Mouse (Mus musculus): Measurements from ENCODE around the gene Susd1. TPM values are rescaled to one million over a fixed set of nuclear protein-coding genes. Genes with fewer than 3 reads are reported as not detected.

The Susd1 gene
- polyA plus RNA-seq, 1 experiment: 4.0 TPM

DNA sequence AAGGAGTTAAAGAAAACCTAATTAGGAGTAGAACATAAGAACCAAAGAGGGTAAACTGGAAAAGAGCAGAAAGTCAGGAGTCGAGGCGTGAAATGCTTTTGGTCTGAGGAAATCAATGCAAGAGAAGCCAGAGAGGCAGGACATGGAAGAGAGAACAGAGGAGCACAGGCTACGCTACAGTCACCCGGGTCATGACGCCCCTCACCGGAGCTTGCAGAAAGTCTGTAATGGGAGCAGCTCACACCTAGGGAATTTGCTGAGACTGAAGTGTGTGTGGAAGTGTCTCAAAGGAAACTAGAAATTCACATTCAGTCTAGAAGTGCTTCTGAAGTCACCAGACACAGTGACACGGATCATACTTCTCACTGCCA, 102.0 kb downstream of the Susd1 start:
- DNase-seq: no peak
- no peaks in the 10 kb centered on the region for H3K4me1 ChIP-seq (ENCODE audit: control insufficient read depth, insufficient read depth, low read length)
- 70% methylated on average over 7 of the region's 7 CpGs for WGBS
- H3K27ac ChIP-seq (ENCODE audit: insufficient read depth, low read length): no peak overlapping the region
- TF ChIP-seq POLR2A (IDR thresholded peaks at IDR 0.05; ENCODE audit: borderline replicate concordance, insufficient read depth, low read length) (no peak), CTCF (IDR thresholded peaks at IDR 0.05; ENCODE audit: borderline replicate concordance, insufficient read depth, low read depth, low read length) (no peak)
- H3K27me3 ChIP-seq (ENCODE audit: control insufficient read depth, insufficient read depth, low read length): no peaks in the 10 kb centered on the region
- no peak overlapping the region for H3K4me3 ChIP-seq (replicated peaks; ENCODE audit: insufficient read depth, low read depth, low read length)

GRCm38 (mm10) chr4:59335616-59336438, 102.6 kb downstream of the Susd1 start:
- DNase-seq: no peak
- H3K4me3 ChIP-seq (replicated peaks; ENCODE audit: insufficient read depth, low read depth, low read length): no peak overlapping the region
- WGBS: 53% methylated on average over 9 of the region's 9 CpGs
- TF ChIP-seq CTCF (IDR thresholded peaks at IDR 0.05; ENCODE audit: borderline replicate concordance, insufficient read depth, low read depth, low read length) (no peak), POLR2A (IDR thresholded peaks at IDR 0.05; ENCODE audit: borderline replicate concordance, insufficient read depth, low read length) (no peak)
- no peaks in the 10 kb centered on the region for H3K27me3 ChIP-seq (ENCODE audit: control insufficient read depth, insufficient read depth, low read length)
- no peaks in the 10 kb centered on the region for H3K4me1 ChIP-seq (ENCODE audit: control insufficient read depth, insufficient read depth, low read length)
- H3K27ac ChIP-seq (ENCODE audit: insufficient read depth, low read length): no peak overlapping the region

DNA sequence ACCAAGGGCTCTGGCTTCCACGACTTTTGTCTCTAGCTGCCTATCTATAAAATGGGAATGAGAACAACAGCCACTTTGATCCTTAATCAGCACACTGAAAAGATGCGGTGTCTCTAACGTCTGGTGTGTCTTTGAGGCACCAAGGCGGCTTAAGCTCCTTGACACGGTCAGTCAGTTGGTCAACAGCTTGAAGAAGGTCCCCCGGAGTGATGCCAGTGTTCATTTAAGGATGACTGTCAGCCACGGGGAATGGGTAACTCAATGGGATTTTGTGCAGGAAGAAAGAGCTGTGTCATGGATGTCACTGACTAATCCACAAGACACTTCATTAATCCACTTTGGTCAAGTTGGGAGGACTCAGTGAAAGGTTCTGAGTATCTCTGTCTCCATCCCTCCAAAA, 103.3 kb downstream of the Susd1 start:
- WGBS: 69% methylated on average over 7 of the region's 7 CpGs
- Histone ChIP-seq H3K27ac (ENCODE audit: insufficient read depth, low read length) (no peak overlapping the region), H3K4me3 (replicated peaks; ENCODE audit: insufficient read depth, low read depth, low read length) (no peak overlapping the region), H3K4me1 (ENCODE audit: control insufficient read depth, insufficient read depth, low read length) (no peaks in the 10 kb centered on the region), H3K27me3 (ENCODE audit: control insufficient read depth, insufficient read depth, low read length) (no peaks in the 10 kb centered on the region)
- TF ChIP-seq POLR2A (IDR thresholded peaks at IDR 0.05; ENCODE audit: borderline replicate concordance, insufficient read depth, low read length): no peak
- no peak for TF ChIP-seq CTCF (IDR thresholded peaks at IDR 0.05; ENCODE audit: borderline replicate concordance, insufficient read depth, low read depth, low read length)
- no peak for DNase-seq

DNA sequence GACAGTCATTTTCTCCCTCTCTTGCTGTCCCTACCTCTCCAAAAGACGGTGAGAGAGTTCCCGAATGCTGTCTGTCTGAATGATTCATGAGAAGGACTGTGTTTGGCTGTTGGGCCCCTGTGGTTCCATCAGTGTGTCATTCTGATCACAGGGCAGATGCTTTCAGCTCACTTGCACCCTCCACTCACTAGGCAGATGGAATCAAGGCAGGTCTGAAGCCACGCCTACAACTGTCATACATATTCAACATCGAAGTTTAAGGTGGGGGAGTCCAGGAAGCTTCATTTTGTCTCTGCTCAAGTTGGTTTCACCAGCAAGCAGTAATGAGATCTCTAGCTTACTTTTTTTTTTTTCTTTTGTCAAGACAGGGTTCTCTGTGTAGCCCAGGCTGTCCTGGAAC, 104.2 kb downstream of the Susd1 start:
- WGBS: 87% methylated on average over 4 of the region's 4 CpGs
- Histone ChIP-seq H3K27ac (ENCODE audit: insufficient read depth, low read length) (no peak overlapping the region), H3K27me3 (ENCODE audit: control insufficient read depth, insufficient read depth, low read length) (no peaks in the 10 kb centered on the region), H3K4me1 (ENCODE audit: control insufficient read depth, insufficient read depth, low read length) (no peaks in the 10 kb centered on the region), H3K4me3 (replicated peaks; ENCODE audit: insufficient read depth, low read depth, low read length) (no peak overlapping the region)
- TF ChIP-seq CTCF (IDR thresholded peaks at IDR 0.05; ENCODE audit: borderline replicate concordance, insufficient read depth, low read depth, low read length): no peak
- TF ChIP-seq POLR2A (IDR thresholded peaks at IDR 0.05; ENCODE audit: borderline replicate concordance, insufficient read depth, low read length): no peak
- no peak for DNase-seq

DNA sequence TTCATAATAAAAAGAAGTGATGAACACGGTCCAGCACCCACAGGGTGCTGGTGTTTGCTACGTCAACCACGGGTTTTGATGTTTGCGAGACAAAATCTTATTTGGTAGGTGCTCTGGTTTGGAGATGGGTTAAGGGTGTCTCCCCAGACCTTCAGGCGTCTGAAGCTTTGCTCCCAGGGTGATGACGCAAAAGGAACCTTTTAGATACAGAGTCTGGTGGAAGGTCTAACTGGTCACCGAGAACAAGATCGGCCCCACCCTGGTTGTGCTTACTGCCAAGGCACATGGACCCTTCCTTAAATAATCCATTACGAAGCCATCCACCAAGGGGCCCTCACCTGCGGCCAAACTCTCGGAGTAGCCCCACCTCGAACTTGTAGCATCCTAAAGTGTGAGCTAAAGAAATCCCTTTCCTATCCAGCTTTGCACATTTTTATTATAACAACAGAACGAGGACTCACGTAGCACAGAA, 105.0 kb downstream of the Susd1 start:
- TF ChIP-seq CTCF (IDR thresholded peaks at IDR 0.05; ENCODE audit: borderline replicate concordance, insufficient read depth, low read depth, low read length): no peak
- TF ChIP-seq POLR2A (IDR thresholded peaks at IDR 0.05; ENCODE audit: borderline replicate concordance, insufficient read depth, low read length): no peak
- no peaks in the 10 kb centered on the region for H3K4me1 ChIP-seq (ENCODE audit: control insufficient read depth, insufficient read depth, low read length)
- no peak overlapping the region for H3K27ac ChIP-seq (ENCODE audit: insufficient read depth, low read length)
- no peaks in the 10 kb centered on the region for H3K27me3 ChIP-seq (ENCODE audit: control insufficient read depth, insufficient read depth, low read length)
- H3K4me3 ChIP-seq (replicated peaks; ENCODE audit: insufficient read depth, low read depth, low read length): no peak overlapping the region
- no peak for DNase-seq
- 95% methylated on average over 14 of the region's 14 CpGs for WGBS

GRCm38 (mm10) chr4:59332691-59333423, 105.6 kb downstream of the Susd1 start:
- Histone ChIP-seq H3K4me3 (replicated peaks; ENCODE audit: insufficient read depth, low read depth, low read length) (no peak overlapping the region), H3K4me1 (ENCODE audit: control insufficient read depth, insufficient read depth, low read length) (no peaks in the 10 kb centered on the region), H3K27ac (ENCODE audit: insufficient read depth, low read length) (no peak overlapping the region), H3K27me3 (ENCODE audit: control insufficient read depth, insufficient read depth, low read length) (no peaks in the 10 kb centered on the region)
- TF ChIP-seq POLR2A (IDR thresholded peaks at IDR 0.05; ENCODE audit: borderline replicate concordance, insufficient read depth, low read length): no peak
- TF ChIP-seq CTCF (IDR thresholded peaks at IDR 0.05; ENCODE audit: borderline replicate concordance, insufficient read depth, low read depth, low read length): no peak
- DNase-seq: no peak
- 97% methylated on average over 9 of the region's 9 CpGs for WGBS

DNA sequence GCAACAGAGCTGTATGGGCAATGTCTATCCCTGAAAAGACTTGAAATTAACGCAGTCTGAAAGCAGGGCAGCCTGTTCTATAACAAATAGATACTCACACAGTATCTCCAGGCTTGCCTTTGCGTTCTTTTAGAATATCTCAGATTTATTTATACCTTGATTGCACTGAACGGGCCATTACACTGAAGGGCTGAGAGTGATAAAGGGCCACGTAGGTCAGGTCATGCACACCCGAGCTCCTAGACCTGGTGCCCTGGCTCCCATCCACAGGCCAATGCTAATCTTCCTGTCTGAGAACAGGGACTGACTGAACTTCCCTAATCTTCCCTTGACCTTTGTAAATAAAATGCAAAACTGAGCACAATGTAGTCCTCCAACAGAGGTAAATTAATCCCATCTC, 106.3 kb downstream of the Susd1 start:
- DNase-seq: no peak
- TF ChIP-seq CTCF (IDR thresholded peaks at IDR 0.05; ENCODE audit: borderline replicate concordance, insufficient read depth, low read depth, low read length) (no peak), POLR2A (IDR thresholded peaks at IDR 0.05; ENCODE audit: borderline replicate concordance, insufficient read depth, low read length) (no peak)
- 83% methylated on average over 5 of the region's 5 CpGs for WGBS
- Histone ChIP-seq H3K4me3 (replicated peaks; ENCODE audit: insufficient read depth, low read depth, low read length) (no peak overlapping the region), H3K27me3 (ENCODE audit: control insufficient read depth, insufficient read depth, low read length) (no peaks in the 10 kb centered on the region), H3K27ac (ENCODE audit: insufficient read depth, low read length) (no peak overlapping the region), H3K4me1 (ENCODE audit: control insufficient read depth, insufficient read depth, low read length) (no peaks in the 10 kb centered on the region)

Measured in cerebellum, adult 2 months (tissue).